Mouse (Mus musculus) thymus, adult 2 months (tissue): ENCODE results near the gene Fhdc1.

ENCODE experiments used
- CTCF ChIP-seq: fragments of 200-500 bp; IDR thresholded peaks from 2 replicates; pipeline ENCODE4 v1.5.1; 2012; ENCODE audit warnings: mild to moderate bottlenecking, control low read depth, low read length, moderate library complexity, borderline replicate concordance; ENCODE audit not compliant: control insufficient read depth, poor library complexity, insufficient read depth; ENCODE audit errors: extremely low read depth
- POLR2A ChIP-seq: fragments of 200-500 bp; IDR thresholded peaks from 2 replicates; pipeline ENCODE4 v1.6.1; 2012; ENCODE audit warnings: mild to moderate bottlenecking, low read length, control low read depth, moderate library complexity; ENCODE audit not compliant: control insufficient read depth, poor library complexity, insufficient read depth; ENCODE audit errors: extremely low read depth

- TF ChIP-seq POLR2A: no peak
- no peak for TF ChIP-seq CTCF
These were observed 41.4 kb downstream of the Fhdc1 start for GRCm38 (mm10) chr3:84438840-84439239.
